Mouse (Mus musculus): ENCODE data around the gene Tspan14. TPM values are rescaled to one million over a fixed set of nuclear protein-coding genes. Genes with fewer than 3 reads are reported as not detected.
A peak's percentile ranks its signal among the peaks of the same experiment; 100 is the strongest.

The Tspan14 gene
- total RNA-seq, 2 experiments from 2014 or later: 58.1 to 61.8 TPM

- no peak for DNase-seq (ENCODE audit: low spot score in 2 of 2)
- intact Hi-C loops (cut with DNase I): loop anchor here (5.0 kb wide), 1 partner anchor 649 kb away; no protein-coding TSS in a partner anchor
These were observed 10.1 kb downstream of the Tspan14 start for GRCm38 (mm10) chr14:40956252-40957146.

GRCm38 (mm10) chr14:40955596-40956251, 10.9 kb downstream of the Tspan14 start:
- intact Hi-C loops (cut with DNase I): loop anchor here (5.0 kb wide), 1 partner anchor 648 kb away; no protein-coding TSS in a partner anchor
- peak; percentile 78 to 95 for DNase-seq (ENCODE audit: low spot score in 2 of 2)

GRCm38 (mm10) chr14:40955146-40955545, 11.5 kb downstream of the Tspan14 start:
- no peak for DNase-seq (ENCODE audit: low spot score in 2 of 2)
- intact Hi-C loops (cut with DNase I): loop anchor here (5.0 kb wide), 1 partner anchor 648 kb away; no protein-coding TSS in a partner anchor

- DNase-seq (ENCODE audit: low spot score in 2 of 2): peak in 1 of 2 experiments; percentile 64
- intact Hi-C loops (cut with DNase I): no loop called here
These were observed 13.2 kb downstream of the Tspan14 start for GRCm38 (mm10) chr14:40953381-40953780.

DNA sequence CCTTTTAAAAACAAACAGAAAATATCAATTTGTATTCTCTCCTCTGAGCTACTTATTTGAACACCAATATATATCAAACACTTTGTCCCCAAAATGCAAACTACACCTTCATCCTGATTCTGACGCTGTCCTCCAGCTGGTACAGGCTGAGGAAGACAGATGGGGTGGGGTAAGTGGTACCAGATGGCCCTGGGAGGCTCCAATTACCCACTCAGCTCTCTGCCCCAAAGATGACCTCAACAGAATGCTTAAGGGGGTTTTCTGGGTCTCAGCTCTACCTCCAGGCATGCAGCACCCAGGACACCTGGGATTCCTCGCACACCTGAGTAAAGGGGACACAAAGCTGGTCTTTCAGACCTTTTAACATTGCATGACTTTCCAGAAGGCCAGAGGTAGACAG, 13.9 kb downstream of the Tspan14 start:
- intact Hi-C loops (cut with DNase I): no loop called here

DNA sequence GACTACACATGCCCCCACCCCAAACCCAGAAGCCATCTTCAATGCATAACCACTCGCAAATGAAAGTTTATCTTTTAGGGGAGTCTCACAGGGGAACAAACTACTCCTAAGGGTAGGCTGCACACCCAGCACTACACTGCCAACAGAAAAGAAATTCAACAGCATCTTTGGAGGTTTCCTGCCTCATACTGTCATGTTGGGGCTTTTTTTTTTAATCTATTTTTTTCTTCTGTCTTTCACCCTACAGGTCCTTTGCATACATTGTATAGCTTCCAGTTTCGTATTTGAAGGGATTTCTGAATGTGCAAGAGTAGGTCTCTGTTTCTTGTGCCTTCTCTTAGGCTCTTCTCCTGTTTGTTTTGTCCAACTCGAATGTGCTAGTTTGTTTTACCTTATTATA, 14.3 kb downstream of the Tspan14 start:
- intact Hi-C loops (cut with DNase I): no loop called here
- DNase-seq (ENCODE audit: low spot score in 2 of 2): no peak

More for the DNA sequence above, 13.9 kb downstream of the Tspan14 start:
- DNase-seq (ENCODE audit: low spot score in 2 of 2): no peak

- no peak for DNase-seq (ENCODE audit: low spot score in 2 of 2)
- intact Hi-C loops (cut with DNase I): loop anchor here (2.0 kb wide), 1 partner anchor 17 kb away; the partner anchor contains the start of gene Tspan14
These were observed 16.6 kb downstream of the Tspan14 start for GRCm38 (mm10) chr14:40949730-40950614.

DNA sequence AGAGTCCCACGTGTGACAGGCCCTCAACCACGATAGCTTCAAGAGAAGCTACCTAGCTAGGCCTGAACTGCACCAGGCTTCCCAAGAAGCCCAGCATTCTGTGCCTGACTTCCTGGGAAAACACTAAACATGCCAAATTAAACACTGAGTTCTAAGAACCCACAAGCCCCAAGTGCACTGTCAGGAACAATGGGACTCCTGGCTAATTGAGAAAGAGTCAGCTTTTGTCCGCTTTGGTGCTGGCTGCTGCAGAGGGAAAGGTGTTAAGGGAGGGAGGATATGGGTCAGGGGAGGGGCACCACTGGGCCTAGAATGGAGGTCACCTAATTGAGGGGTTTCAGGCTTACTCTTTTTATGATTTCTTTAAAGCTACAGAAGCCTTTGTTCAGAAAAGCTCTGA, 17.6 kb downstream of the Tspan14 start:
- DNase-seq (ENCODE audit: low spot score in 2 of 2): no peak
- intact Hi-C loops (cut with DNase I): no loop called here

DNA sequence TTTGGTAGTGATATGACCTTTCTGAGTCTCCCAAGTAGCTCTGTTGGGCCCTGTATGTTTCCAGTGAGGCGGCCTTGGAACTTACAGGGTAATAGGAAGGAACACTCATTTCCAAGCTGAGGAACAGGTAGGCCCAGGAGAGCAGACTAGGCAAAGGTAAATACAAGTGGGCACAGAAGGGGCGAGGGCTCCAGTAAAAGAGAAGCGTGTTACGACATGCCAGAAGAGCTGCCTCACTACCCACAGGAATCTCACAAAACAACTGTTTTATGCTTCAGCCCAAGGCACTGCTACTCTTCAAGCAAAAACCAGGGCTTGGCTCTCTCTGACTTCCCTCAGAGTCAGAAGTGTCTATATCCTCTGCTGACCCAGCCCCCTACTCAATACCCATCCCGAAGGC, 18.1 kb downstream of the Tspan14 start:
- intact Hi-C loops (cut with DNase I): no loop called here
- no peak for DNase-seq (ENCODE audit: low spot score in 2 of 2)

DNA sequence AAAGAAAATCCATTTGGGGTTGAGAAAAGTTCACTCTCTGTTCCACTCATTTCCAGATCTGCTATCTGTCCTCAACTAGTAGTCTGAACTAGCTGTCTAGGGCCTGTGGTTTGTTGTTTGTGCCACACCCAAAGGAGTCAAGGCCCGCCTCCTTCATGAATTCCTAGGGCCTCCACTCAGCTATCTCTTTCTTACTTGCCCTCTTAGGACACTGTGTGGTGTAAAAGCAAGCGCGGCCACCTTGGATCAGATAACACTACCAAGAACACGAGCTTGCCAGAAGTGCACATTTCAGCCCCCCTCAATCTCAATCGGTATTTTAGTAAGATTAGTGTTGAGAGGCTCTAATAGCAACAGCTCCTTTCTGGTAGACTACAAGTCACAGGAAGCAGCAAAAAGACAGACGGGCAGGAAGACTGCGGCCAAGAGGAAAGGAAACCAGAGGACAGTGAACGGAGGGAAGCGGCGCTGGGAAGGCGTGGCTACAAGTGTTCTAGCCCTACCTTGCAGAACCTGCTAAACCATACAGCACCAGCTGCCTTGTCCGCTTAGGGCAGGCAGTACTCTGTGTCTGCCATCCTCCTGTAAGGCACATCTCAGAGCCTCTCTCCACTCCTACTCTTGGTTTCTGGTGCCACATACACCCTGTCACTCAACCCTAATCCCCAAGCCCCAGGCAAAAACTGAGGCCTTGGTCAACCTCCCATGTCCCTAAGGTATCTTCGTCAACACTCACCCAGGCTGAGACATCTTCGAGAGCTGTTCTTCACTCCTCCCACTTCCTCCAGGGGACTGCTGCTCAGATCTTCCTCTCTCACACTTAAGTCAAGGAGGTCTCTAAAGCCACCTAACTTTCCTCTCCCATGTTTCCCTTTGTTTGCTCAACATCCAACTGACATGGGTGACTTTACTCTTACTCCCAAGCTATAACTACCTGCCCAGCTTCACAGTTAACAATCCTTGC, 18.9 kb downstream of the Tspan14 start:
- no peak for DNase-seq (ENCODE audit: low spot score in 2 of 2)
- intact Hi-C loops (cut with DNase I): no loop called here

GRCm38 (mm10) chr14:40943802-40944201, 22.8 kb downstream of the Tspan14 start:
- DNase-seq (ENCODE audit: low spot score in 2 of 2): no peak
- intact Hi-C loops (cut with DNase I): no loop called here

DNA sequence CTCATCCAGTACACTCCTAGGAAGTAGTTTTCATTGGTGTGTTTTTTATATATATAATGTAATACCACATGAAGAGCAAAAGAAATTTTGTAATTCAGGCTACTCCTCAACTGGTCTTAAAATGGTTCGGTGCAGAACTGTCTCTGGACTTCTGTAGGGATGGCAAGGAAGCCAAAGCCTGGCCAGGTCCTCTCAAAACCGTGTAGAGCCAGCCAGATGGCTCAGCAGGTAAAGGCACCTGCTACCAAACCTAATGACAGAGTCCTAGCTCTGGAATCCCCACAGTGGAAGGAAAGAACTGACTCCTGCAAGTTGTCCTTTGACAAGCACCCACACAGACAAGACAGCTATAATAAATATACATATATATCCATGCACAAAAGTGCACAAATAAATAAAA, 24.2 kb downstream of the Tspan14 start:
- intact Hi-C loops (cut with DNase I): no loop called here
- no peak for DNase-seq (ENCODE audit: low spot score in 2 of 2)

GRCm38 (mm10) chr14:40938380-40938987, 28.1 kb downstream of the Tspan14 start:
- intact Hi-C loops (cut with DNase I): no loop called here
- DNase-seq (ENCODE audit: low spot score in 2 of 2): no peak

DNA sequence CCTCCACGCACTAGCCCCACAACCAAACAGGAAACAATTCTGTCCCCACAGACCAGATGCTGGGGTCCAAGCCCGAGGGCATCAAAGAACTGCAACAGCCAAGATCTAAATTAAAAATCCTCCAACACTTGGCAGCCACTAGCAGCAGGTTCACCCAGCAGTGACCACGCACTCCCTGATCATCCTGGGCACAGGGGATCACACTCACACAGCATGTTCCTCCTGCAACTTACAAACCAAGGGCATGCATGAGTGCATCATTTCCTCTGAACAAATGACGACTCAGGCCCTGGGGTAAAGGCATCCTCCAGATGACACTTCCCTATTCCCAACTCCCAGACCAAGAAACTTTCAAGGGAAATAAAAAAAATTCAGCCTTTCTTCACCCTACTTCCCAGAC, 29.6 kb downstream of the Tspan14 start:
- intact Hi-C loops (cut with DNase I): no loop called here
- no peak for DNase-seq (ENCODE audit: low spot score in 2 of 2)

DNA sequence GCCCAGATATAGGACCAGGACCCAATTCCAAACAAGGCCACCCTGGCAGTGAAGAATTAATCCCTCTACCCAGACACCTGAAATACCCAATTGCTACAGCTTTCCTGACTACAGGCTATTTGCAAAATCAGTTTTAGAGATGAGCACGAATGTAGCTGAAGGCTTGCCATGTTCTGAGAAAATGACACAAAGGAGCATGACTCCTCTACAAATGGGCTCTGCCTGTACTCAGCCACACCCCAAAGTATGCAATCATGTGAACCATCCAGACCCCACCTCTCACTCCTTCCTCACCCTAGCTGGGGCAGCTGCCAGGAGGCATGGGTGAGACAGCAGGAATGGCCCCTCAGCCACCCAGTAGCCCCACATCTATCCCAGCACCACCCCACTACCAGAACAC, 31.1 kb downstream of the Tspan14 start:
- intact Hi-C loops (cut with DNase I): no loop called here
- DNase-seq (ENCODE audit: low spot score in 2 of 2): no peak

GRCm38 (mm10) chr14:40935054-40935453, 31.6 kb downstream of the Tspan14 start:
- intact Hi-C loops (cut with DNase I): no loop called here
- no peak for DNase-seq (ENCODE audit: low spot score in 2 of 2)

GRCm38 (mm10) chr14:40933328-40933727, 33.3 kb downstream of the Tspan14 start:
- DNase-seq (ENCODE audit: low spot score in 2 of 2): no peak
- intact Hi-C loops (cut with DNase I): no loop called here

GRCm38 (mm10) chr14:40932225-40932624, 34.4 kb downstream of the Tspan14 start:
- intact Hi-C loops (cut with DNase I): no loop called here
- no peak for DNase-seq (ENCODE audit: low spot score in 2 of 2)

Measured in left cerebral cortex, postnatal 25 days (tissue).